Mouse (Mus musculus): ENCODE measurements at regions not wholly inside any gene's neighbourhood (a gene's known extent, or its start where the extent isn't known, plus 50 kb on each side); places are given as distances from the start of the nearest gene placed in this dataset.

DNA sequence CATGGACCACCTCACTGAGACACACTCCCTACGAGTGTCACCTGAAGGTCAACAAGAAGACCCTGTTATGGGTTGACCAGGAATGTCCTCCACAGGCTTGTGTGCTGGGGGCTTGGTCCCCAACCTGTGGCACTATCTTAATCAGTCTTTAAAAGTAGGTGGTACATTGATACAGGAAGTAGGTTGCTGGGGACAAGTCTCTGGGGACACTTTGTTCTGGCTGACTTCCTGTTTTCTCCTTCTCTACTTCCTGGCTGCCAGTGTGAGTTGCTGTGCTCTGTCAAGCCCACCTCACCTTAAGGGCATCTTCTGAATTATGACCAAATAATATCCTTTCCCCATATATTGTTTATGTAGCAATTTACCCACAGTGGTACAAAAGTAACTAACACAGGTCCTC is 96.1 kb downstream of the Cct6b start:
- in situ Hi-C loops (cut with MboI; ENCODE audit: low pct_unique_long_range_greater_than_20kb in 1 of 2, low sequenced_read_pairs in 2 of 2, unreplicated experiment in 1 of 2), result no loop called here

DNA sequence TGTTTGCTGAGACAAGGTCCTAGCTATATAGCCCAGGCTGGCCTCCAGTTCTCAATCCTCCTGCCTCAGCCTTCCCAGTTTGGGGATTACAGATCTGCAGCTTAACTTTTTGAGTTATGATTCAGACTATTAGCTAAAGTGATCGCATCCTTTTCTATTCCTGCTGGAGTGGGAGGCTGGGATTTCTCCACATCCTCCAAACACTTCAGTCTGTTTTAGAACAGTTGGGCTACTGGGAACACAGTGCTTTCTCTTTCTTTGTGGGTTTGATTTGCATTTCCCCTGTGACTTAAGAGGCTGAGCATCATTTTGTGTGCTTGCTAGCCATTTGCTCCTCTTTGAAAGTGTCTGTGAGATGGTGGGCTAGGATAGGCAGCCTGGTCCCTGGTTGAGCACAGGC is 100.0 kb downstream of the Cct6b start:
- in situ Hi-C loops (cut with MboI; ENCODE audit: low pct_unique_long_range_greater_than_20kb in 1 of 2, low sequenced_read_pairs in 2 of 2, unreplicated experiment in 1 of 2), result no loop called here

- in situ Hi-C loops (cut with MboI; ENCODE audit: low pct_unique_long_range_greater_than_20kb in 1 of 2, low sequenced_read_pairs in 2 of 2, unreplicated experiment in 1 of 2), result no loop called here
Measured at GRCm38 (mm10) chr11:82662086-82662485, 102.0 kb downstream of the Cct6b start.

DNA sequence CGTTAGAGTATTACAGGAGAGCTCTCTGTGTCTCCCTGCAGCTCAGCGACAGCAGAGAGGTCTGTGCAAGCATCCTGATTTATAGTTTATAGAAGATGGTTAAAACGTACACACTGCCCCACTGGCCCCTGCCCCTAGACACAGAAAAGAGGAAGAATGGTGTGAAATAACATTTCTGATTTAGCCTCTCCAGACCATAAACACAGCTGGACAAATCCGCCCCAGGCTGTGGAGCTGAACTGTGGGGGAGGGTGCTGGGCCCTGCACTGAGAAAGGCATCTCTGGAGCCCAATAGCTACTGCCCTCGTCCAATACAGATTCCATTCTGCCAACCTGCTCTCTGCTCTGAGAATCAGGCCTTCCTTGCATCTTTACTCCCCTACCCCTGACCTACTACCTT is 112.4 kb downstream of the Cct6b start:
- in situ Hi-C loops (cut with MboI; ENCODE audit: low pct_unique_long_range_greater_than_20kb in 1 of 2, low sequenced_read_pairs in 2 of 2, unreplicated experiment in 1 of 2), result no loop called here

DNA sequence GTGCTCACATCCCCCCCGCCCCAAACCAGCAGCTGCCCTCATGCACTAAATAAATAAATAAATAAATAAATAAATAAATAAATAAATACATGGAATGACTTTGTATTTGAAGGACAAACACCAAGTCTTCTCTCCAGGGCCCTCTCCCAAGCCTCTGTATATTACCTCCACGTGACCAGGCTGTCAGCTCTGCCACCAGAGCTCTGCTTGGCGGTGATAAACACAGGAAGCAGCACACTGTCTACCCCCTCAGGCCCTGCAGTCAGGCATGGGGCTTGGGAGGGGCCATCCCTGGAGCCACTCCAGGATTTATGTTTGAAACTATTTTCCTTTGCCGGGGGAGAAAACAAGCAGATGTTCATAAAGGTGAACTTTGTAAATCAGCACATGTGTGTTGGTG is 125.6 kb downstream of the Cct6b start:
- in situ Hi-C loops (cut with MboI; ENCODE audit: low pct_unique_long_range_greater_than_20kb in 1 of 2, low sequenced_read_pairs in 2 of 2, unreplicated experiment in 1 of 2), result no loop called here

- in situ Hi-C loops (cut with MboI; ENCODE audit: low pct_unique_long_range_greater_than_20kb in 1 of 2, low sequenced_read_pairs in 2 of 2, unreplicated experiment in 1 of 2), result no loop called here
Measured at GRCm38 (mm10) chr11:82632191-82632590, 131.9 kb downstream of the Cct6b start.

DNA sequence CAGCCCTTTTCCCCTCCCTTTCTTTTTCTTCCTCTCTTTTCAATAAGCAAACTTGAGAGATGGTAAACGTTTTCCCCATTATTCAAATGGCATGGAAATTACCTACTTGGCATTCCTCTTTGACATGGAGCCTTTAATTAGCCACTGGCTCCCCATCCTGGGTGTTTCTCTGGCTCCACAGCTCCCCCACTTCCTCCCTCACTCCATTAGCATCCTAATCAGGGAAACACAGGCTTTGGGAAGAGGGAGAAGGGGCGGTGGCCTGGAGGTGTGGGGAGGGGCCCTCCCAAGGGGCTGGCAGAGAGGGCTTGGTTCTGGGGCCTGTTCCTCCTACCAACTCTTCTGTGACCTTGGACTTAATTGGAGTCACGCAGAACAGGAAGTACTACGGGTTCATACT is 132.7 kb downstream of the Cct6b start:
- in situ Hi-C loops (cut with MboI; ENCODE audit: low pct_unique_long_range_greater_than_20kb in 1 of 2, low sequenced_read_pairs in 2 of 2, unreplicated experiment in 1 of 2), result no loop called here

GRCm38 (mm10) chr11:82626501-82627111 is 137.5 kb downstream of the Cct6b start:
- in situ Hi-C loops (cut with MboI; ENCODE audit: low pct_unique_long_range_greater_than_20kb in 1 of 2, low sequenced_read_pairs in 2 of 2, unreplicated experiment in 1 of 2), result no loop called here

- in situ Hi-C loops (cut with MboI; ENCODE audit: low pct_unique_long_range_greater_than_20kb in 1 of 2, low sequenced_read_pairs in 2 of 2, unreplicated experiment in 1 of 2), result loop anchor here in 1 of 2 experiments (25.0 kb wide), 1 partner anchor 266 kb away; the partner anchor contains the start of genes Fndc8 and Rad51d
Measured at GRCm38 (mm10) chr11:82621061-82621460, 143.1 kb downstream of the Cct6b start.

- in situ Hi-C loops (cut with MboI; ENCODE audit: low pct_unique_long_range_greater_than_20kb in 1 of 2, low sequenced_read_pairs in 2 of 2, unreplicated experiment in 1 of 2), result loop anchor here in 1 of 2 experiments (25.0 kb wide), 1 partner anchor 268 kb away; the partner anchor contains the start of genes Fndc8 and Rad51d
Measured at GRCm38 (mm10) chr11:82619418-82619817, 144.7 kb downstream of the Cct6b start.

GRCm38 (mm10) chr11:82618457-82618856 is 145.7 kb downstream of the Cct6b start:
- in situ Hi-C loops (cut with MboI; ENCODE audit: low pct_unique_long_range_greater_than_20kb in 1 of 2, low sequenced_read_pairs in 2 of 2, unreplicated experiment in 1 of 2), result loop anchor here in 1 of 2 experiments (25.0 kb wide), 1 partner anchor 269 kb away; the partner anchor contains the start of genes Fndc8 and Rad51d

DNA sequence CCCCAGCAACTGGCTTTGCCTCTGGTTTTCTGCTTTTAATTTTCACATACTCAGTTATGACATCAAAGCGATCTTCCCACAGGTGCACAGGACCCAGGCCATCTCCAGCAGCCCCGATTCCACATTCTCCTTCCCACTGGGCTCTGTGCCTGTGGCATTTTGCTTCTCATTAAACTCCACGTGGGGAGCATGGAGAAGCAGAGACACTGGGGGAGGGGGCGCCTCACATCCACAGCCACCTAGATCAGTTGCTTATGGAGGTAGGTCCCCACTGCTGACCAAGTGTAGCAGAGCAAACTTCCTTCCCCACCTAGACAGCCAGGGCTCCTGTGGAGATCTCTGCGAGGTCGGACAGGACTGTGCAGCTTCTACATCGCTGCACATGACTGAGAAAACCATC is 147.3 kb downstream of the Cct6b start:
- in situ Hi-C loops (cut with MboI; ENCODE audit: low pct_unique_long_range_greater_than_20kb in 1 of 2, low sequenced_read_pairs in 2 of 2, unreplicated experiment in 1 of 2), result loop anchor here in 1 of 2 experiments (25.0 kb wide), 1 partner anchor 270 kb away; the partner anchor contains the start of genes Fndc8 and Rad51d

- in situ Hi-C loops (cut with MboI; ENCODE audit: low pct_unique_long_range_greater_than_20kb in 1 of 2, low sequenced_read_pairs in 2 of 2, unreplicated experiment in 1 of 2), result loop anchor here in 1 of 2 experiments (25.0 kb wide), 1 partner anchor 273 kb away; the partner anchor contains the start of genes Fndc8 and Rad51d
Measured at GRCm38 (mm10) chr11:82614356-82614755, 149.8 kb downstream of the Cct6b start.

- in situ Hi-C loops (cut with MboI; ENCODE audit: low pct_unique_long_range_greater_than_20kb in 1 of 2, low sequenced_read_pairs in 2 of 2, unreplicated experiment in 1 of 2), result loop anchor here in 1 of 2 experiments (25.0 kb wide), 1 partner anchor 274 kb away; the partner anchor contains the start of genes Fndc8 and Rad51d
Measured at GRCm38 (mm10) chr11:82613503-82613902, 150.6 kb downstream of the Cct6b start.

- in situ Hi-C loops (cut with MboI; ENCODE audit: low pct_unique_long_range_greater_than_20kb in 1 of 2, low sequenced_read_pairs in 2 of 2, unreplicated experiment in 1 of 2), result loop anchor here in 1 of 2 experiments (25.0 kb wide), 1 partner anchor 275 kb away; the partner anchor contains the start of genes Fndc8 and Rad51d
Measured at GRCm38 (mm10) chr11:82612026-82612425, 152.1 kb downstream of the Cct6b start.

DNA sequence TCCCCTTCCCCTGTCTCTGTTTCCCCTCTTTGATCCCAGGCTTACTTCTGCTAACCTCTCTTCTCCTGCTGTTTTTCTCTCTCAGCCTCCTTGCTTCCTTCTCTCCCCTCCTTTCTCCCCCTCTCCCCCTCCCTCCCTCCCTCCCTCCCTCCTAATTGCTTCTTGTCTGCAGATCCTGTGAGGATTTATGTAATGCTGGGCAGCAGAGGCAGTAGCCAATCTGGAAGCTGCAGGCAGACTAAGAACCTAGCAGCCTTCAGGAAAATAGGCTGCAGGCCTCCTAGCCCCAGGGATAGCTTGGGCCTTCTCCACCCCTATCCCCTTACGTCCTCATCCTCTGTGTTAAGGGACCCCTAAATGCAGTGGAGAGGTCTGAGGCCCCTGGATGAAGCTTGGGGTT is 155.2 kb downstream of the Cct6b start:
- in situ Hi-C loops (cut with MboI; ENCODE audit: low pct_unique_long_range_greater_than_20kb in 1 of 2, low sequenced_read_pairs in 2 of 2, unreplicated experiment in 1 of 2), result loop anchor here in 1 of 2 experiments (25.0 kb wide), 1 partner anchor 278 kb away; the partner anchor contains the start of genes Fndc8 and Rad51d

DNA sequence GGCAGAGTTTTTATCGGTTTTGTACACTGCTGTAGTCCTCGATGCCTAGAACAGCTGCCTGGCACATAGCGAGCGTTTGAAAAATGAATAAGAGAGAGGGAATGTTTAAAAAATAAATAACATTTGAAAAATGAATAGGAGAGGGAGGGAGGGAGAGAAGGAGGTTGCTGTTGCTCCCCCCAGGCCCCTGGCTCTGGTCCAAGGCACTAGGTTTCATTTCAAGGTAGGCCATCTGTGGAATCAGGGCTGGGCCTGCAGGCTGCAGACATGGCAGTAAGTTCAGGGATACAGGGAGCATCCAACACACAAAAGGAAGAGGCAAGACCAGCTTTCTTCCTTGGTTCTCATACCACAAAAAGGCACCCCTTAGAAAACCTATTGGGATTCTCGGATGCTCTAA is 156.5 kb downstream of the Cct6b start:
- in situ Hi-C loops (cut with MboI; ENCODE audit: low pct_unique_long_range_greater_than_20kb in 1 of 2, low sequenced_read_pairs in 2 of 2, unreplicated experiment in 1 of 2), result loop anchor here in 1 of 2 experiments (25.0 kb wide), 1 partner anchor 280 kb away; the partner anchor contains the start of genes Fndc8 and Rad51d

- in situ Hi-C loops (cut with MboI; ENCODE audit: low pct_unique_long_range_greater_than_20kb in 1 of 2, low sequenced_read_pairs in 2 of 2, unreplicated experiment in 1 of 2), result loop anchor here in 1 of 2 experiments (25.0 kb wide), 1 partner anchor 283 kb away; the partner anchor contains the start of genes Fndc8 and Rad51d
Measured at GRCm38 (mm10) chr11:82604251-82604835, 159.8 kb downstream of the Cct6b start.

DNA sequence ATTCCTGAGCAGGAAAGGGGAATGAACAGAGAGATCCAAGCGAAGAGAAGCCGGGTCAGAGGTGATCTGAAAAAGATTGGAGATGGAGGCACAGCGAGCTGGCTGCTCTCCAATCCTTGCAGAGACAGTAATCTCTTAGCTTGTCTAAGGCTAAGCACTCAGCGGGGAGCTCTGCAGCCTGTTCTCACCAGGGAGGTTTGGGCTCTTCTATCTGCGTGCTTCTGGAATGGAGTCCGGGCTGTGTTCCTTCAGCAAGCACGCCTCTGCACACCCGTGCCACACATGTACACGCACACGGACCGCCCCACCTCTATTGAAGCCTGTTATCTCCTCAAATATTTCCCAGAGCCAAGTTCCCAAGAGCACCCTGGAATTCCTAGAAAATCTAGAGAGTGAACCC is 161.3 kb downstream of the Cct6b start:
- in situ Hi-C loops (cut with MboI; ENCODE audit: low pct_unique_long_range_greater_than_20kb in 1 of 2, low sequenced_read_pairs in 2 of 2, unreplicated experiment in 1 of 2), result loop anchor here in 1 of 2 experiments (25.0 kb wide), 1 partner anchor 284 kb away; the partner anchor contains the start of genes Fndc8 and Rad51d

All from mouse embryonic stem cell (cell line).